Mouse (Mus musculus): ENCODE measurements around the gene Pax8.

The Pax8 gene

GRCm38 (mm10) chr2:24405345-24406012 is 69.9 kb downstream of the Pax8 start:
- TF ChIP-seq GATA4 (IDR thresholded peaks at IDR 0.05; ENCODE audit: insufficient replicate concordance, low read length): no peak

DNA sequence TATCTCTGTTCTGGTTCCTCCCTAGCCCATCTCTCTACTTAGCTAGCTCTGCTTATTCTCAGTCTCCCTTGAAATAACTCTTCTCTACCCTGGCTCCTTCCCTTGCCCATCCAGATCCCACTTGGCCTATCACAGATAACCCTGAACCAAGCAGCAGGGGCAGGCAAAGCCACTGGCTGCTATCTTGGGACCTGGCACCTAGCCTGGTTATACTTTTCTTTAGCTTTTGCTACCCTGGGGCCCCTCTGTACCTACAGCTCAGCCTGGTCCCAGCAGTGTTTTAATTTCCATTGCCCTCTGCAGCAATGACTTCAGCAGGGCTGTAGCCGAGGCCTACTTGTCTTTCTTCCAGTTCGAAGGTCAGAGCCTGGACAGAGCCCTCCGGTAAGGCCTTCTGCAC is 74.7 kb downstream of the Pax8 start:
- no peak for TF ChIP-seq GATA4 (IDR thresholded peaks at IDR 0.05; ENCODE audit: insufficient replicate concordance, low read length)

GRCm38 (mm10) chr2:24397115-24397514 is 78.3 kb downstream of the Pax8 start:
- TF ChIP-seq GATA4 (IDR thresholded peaks at IDR 0.05; ENCODE audit: insufficient replicate concordance, low read length): no peak

GRCm38 (mm10) chr2:24393251-24393650 is 82.1 kb downstream of the Pax8 start:
- no peak for TF ChIP-seq GATA4 (IDR thresholded peaks at IDR 0.05; ENCODE audit: insufficient replicate concordance, low read length)

- TF ChIP-seq GATA4 (IDR thresholded peaks at IDR 0.05; ENCODE audit: insufficient replicate concordance, low read length): no peak
Measured at GRCm38 (mm10) chr2:24387361-24388283, 87.8 kb downstream of the Pax8 start.

DNA sequence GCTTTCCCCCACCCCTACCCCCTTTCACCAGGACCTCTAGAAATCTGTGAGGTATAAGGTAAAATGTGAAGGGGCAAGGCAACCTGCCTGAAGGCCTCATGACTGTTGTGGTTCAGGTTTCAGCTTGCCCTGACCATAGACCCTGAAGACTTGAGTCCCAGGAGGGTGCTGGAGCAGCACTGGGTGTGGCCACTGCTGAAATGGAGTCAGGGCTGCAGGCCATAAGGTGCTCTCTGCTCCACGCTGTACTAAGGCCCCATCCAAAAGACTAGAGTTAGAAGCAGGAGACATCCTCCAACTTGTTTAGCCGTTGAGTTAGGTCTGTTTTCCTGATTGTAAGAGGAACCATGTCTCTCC is 88.5 kb downstream of the Pax8 start:
- no peak for TF ChIP-seq GATA4 (IDR thresholded peaks at IDR 0.05; ENCODE audit: insufficient replicate concordance, low read length)

- no peak for TF ChIP-seq GATA4 (IDR thresholded peaks at IDR 0.05; ENCODE audit: insufficient replicate concordance, low read length)
Measured at GRCm38 (mm10) chr2:24386158-24386963, 89.0 kb downstream of the Pax8 start.

- TF ChIP-seq GATA4 (IDR thresholded peaks at IDR 0.05; ENCODE audit: insufficient replicate concordance, low read length): no peak
Measured at GRCm38 (mm10) chr2:24385111-24385961, 90.1 kb downstream of the Pax8 start.

DNA sequence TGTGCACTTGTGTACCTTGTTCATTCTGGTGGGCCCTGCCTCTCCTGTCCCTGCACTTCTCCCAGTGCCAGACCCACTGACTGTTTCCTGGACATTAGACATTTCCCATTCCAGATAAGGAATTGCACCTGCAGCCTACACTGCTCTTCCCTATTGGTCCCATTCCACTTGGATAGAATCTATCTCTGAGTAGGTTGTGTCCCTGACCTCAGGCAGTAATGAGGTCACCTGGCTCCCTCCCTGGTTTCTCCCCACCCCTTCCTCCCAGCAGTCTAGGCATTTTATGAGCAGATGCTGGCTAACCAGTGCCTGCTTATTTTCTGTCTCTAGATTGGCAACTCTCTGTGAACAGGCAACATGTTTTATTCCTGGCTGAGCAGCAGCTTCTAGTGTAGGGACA is 91.0 kb downstream of the Pax8 start:
- no peak for TF ChIP-seq GATA4 (IDR thresholded peaks at IDR 0.05; ENCODE audit: insufficient replicate concordance, low read length)

- no peak for TF ChIP-seq GATA4 (IDR thresholded peaks at IDR 0.05; ENCODE audit: insufficient replicate concordance, low read length)
Measured at GRCm38 (mm10) chr2:24383636-24384035, 91.8 kb downstream of the Pax8 start.

GRCm38 (mm10) chr2:24382456-24383230 is 92.8 kb downstream of the Pax8 start:
- no peak for TF ChIP-seq GATA4 (IDR thresholded peaks at IDR 0.05; ENCODE audit: insufficient replicate concordance, low read length)

- no peak for TF ChIP-seq GATA4 (IDR thresholded peaks at IDR 0.05; ENCODE audit: insufficient replicate concordance, low read length)
Measured at GRCm38 (mm10) chr2:24378747-24379450, 96.5 kb downstream of the Pax8 start.

All from liver, adult (tissue).